Mouse (Mus musculus): ENCODE data around the gene Gm266. TPM values are rescaled to one million over a fixed set of nuclear protein-coding genes. Genes with fewer than 3 reads are reported as not detected.

Gene Gm266
- total and polyA plus RNA-seq, 3 experiments: not detected

- Histone ChIP-seq H3K27ac (ENCODE audit: insufficient read depth, low read depth) (no peak overlapping the region), H3K9me3 (replicated peaks; ENCODE audit: low read length) (no peaks in the 10 kb centered on the region), H3K9ac (ENCODE audit: insufficient read depth, low read depth) (no peak overlapping the region), H3K36me3 (replicated peaks in 1 of 2; ENCODE audit: control insufficient read depth in 1 of 2, insufficient read depth in 1 of 2, low read length in 1 of 2) (peaks cover 0 to 11% of the 10 kb centered on the region in 2 experiments), H3K79me2 (replicated peaks; ENCODE audit: control insufficient read depth, extremely low read depth, insufficient read depth, poor library complexity, severe bottlenecking) (no peaks in the 10 kb centered on the region), H3K4me3 (replicated peaks in 1 of 3; ENCODE audit: low read depth in 2 of 3, low read length in 2 of 3, poor library complexity in 1 of 3) (no peak overlapping the region), H3K4me1 (ENCODE audit: control insufficient read depth in 1 of 2, insufficient read depth in 2 of 2) (peaks cover 4 to 26% of the 10 kb centered on the region in 2 experiments; a peak in 3 of 4 replicates), H3K4me2 (ENCODE audit: insufficient read depth, low read depth, poor library complexity, severe bottlenecking) (no peak overlapping the region), H3K27me3 (replicated peaks) (peaks cover 67% of the 10 kb centered on the region)
- in situ Hi-C loops (cut with MboI; ENCODE audit: low pct_ligation_motif_present, low pct_unique_long_range_greater_than_20kb, low sequenced_read_pairs): no loop called here
- dilution Hi-C loops (cut with MboI; ENCODE audit: extremely low pct_ligation_motif_present, extremely low pct_unique_long_range_greater_than_20kb, low sequenced_read_pairs): no loop called here
- TF ChIP-seq USF2 (conservative IDR thresholded peaks at IDR 0.05; ENCODE audit: low read depth, low read length) (no peak), EP300 (IDR thresholded peaks at IDR 0.05; ENCODE audit: low read length) (no peak), POLR2A (IDR thresholded peaks at IDR 0.05; ENCODE audit: low read depth, low read length) (no peak), TCF12 (IDR thresholded peaks at IDR 0.05; ENCODE audit: low read depth, low read length) (no peak), MXI1 (IDR thresholded peaks at IDR 0.05; ENCODE audit: low read depth, low read length) (no peak), NRF1 (IDR thresholded peaks at IDR 0.05; ENCODE audit: low read depth, low read length) (no peak), ELF1 (IDR thresholded peaks at IDR 0.05; ENCODE audit: low read depth, low read length) (no peak), TBP (conservative IDR thresholded peaks at IDR 0.05; ENCODE audit: low read depth, low read length) (no peak), NELFE (IDR thresholded peaks at IDR 0.05; ENCODE audit: low read depth, low read length) (no peak), MAZ (IDR thresholded peaks at IDR 0.05; ENCODE audit: low read depth, low read length) (no peak), ZNF384 (IDR thresholded peaks at IDR 0.05; ENCODE audit: low read depth, low read length) (no peak), E2F4 (IDR thresholded peaks at IDR 0.05; ENCODE audit: insufficient replicate concordance, low read depth, low read length) (no peak), GABPA (IDR thresholded peaks at IDR 0.05; ENCODE audit: insufficient replicate concordance, low read depth, low read length) (no peak), SIN3A (IDR thresholded peaks at IDR 0.05; ENCODE audit: low read length) (no peak), ETS1 (conservative IDR thresholded peaks at IDR 0.05; ENCODE audit: low read depth, low read length) (no peak)
- DNase-seq (ENCODE audit: extremely low read depth): no peak
Measured at GRCm38 (mm10) chr12:111454021-111454420, 31.6 kb downstream of the Gm266 start.

DNA sequence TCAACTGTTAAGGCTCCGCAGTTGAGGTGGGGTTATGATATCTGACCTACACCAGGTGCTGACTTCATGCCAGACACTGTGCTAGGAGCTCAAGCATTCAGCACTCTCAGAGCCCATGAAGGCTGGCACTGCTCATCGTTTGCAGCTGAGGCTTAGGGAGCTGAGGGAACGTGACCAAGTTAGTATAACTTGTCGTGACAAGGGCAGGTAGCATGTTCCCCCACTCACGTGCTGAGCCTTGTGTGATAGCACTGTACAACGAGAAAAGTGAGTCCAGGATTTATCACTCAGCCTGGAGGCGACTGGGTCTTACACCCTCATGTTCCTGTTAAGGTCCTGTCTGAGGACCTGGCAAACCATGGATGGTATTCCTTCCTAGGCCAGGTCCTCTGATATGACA, 34.1 kb downstream of the Gm266 start:
- TF ChIP-seq ELF1 (IDR thresholded peaks at IDR 0.05; ENCODE audit: low read depth, low read length) (no peak), PAX5 (IDR thresholded peaks at IDR 0.05; ENCODE audit: low read length) (no peak)
- Histone ChIP-seq H3K36me3 (replicated peaks in 1 of 2; ENCODE audit: control insufficient read depth in 1 of 2, insufficient read depth in 1 of 2, low read length in 1 of 2) (peaks cover 0 to 15% of the 10 kb centered on the region in 2 experiments), H3K27me3 (replicated peaks) (peaks cover 65% of the 10 kb centered on the region), H3K9ac (ENCODE audit: insufficient read depth, low read depth) (no peak overlapping the region), H3K4me2 (ENCODE audit: insufficient read depth, low read depth, poor library complexity, severe bottlenecking) (no peak overlapping the region), H3K9me3 (replicated peaks; ENCODE audit: low read length) (no peaks in the 10 kb centered on the region), H3K79me2 (replicated peaks; ENCODE audit: control insufficient read depth, extremely low read depth, insufficient read depth, poor library complexity, severe bottlenecking) (no peaks in the 10 kb centered on the region), H3K27ac (ENCODE audit: insufficient read depth, low read depth) (no peak overlapping the region), H3K4me3 (replicated peaks in 1 of 3; ENCODE audit: low read depth in 2 of 3, low read length in 2 of 3, poor library complexity in 1 of 3) (no peak overlapping the region), H3K4me1 (ENCODE audit: control insufficient read depth in 1 of 2, insufficient read depth in 2 of 2) (peaks cover 0 to 10% of the 10 kb centered on the region in 2 experiments; a peak in 2 of 4 replicates)
- dilution Hi-C loops (cut with MboI; ENCODE audit: extremely low pct_ligation_motif_present, extremely low pct_unique_long_range_greater_than_20kb, low sequenced_read_pairs) (no loop called here), in situ Hi-C loops (cut with MboI; ENCODE audit: low pct_ligation_motif_present, low pct_unique_long_range_greater_than_20kb, low sequenced_read_pairs) (no loop called here)
- DNase-seq (ENCODE audit: extremely low read depth): no peak
